Mouse (Mus musculus) heart, embryonic 14.5 days (tissue): ENCODE measurements around the gene Hsd17b2. TPM values are rescaled to one million over a fixed set of nuclear protein-coding genes. Genes with fewer than 3 reads are reported as not detected.

Source experiments
- ATAC-seq: fragments of 200-750 bp; cut with Nextera tagmentation; 2 replicates; pipeline ENCODE4 v1.8.0; 2017; ENCODE audit warnings: low read depth, moderate TSS enrichment; ENCODE audit not compliant: insufficient number of reproducible peaks, insufficient read depth, low FRiP score
- H3K27ac ChIP-seq, 2 experiments: fragments of 200-500 bp in 1 of 2; fragments of 300-500 bp in 1 of 2; sonication (generic) in 1 of 2; replicated peaks in 1 of 2; 2 replicates each; pipeline ENCODE4 v1.5.1; 2012 to 2014; ENCODE audit warnings: low read depth in 2 of 2, low read length in 2 of 2, control low read depth in 1 of 2, mild to moderate bottlenecking in 1 of 2, mixed read lengths in 1 of 2; ENCODE audit not compliant: control insufficient read depth in 1 of 2, insufficient read depth in 1 of 2
- H3K27me3 ChIP-seq: fragments of 300-500 bp; sonication (generic); 2 replicates; pipeline ENCODE4 v1.6.1; 2014; ENCODE audit warnings: mild to moderate bottlenecking, low read length, control low read depth; ENCODE audit not compliant: control insufficient read depth, insufficient read depth
- H3K36me3 ChIP-seq: fragments of 300-500 bp; sonication (generic); 2 replicates; pipeline ENCODE4 v1.6.1; 2014; ENCODE audit warnings: mild to moderate bottlenecking, control low read depth, low read length, mixed read lengths; ENCODE audit not compliant: control insufficient read depth, insufficient read depth
- H3K4me1 ChIP-seq, 2 experiments: fragments of 200-500 bp in 1 of 2; fragments of 300-500 bp in 1 of 2; sonication (generic) in 1 of 2; 2 replicates each; pipeline ENCODE4 v1.6.1; 2012 to 2014; ENCODE audit warnings: low read length in 2 of 2, control low read depth in 1 of 2, mixed read lengths in 1 of 2; ENCODE audit not compliant: control insufficient read depth in 2 of 2, insufficient read depth in 2 of 2
- H3K4me2 ChIP-seq: fragments of 300-500 bp; sonication (generic); 2 replicates; pipeline ENCODE4 v1.6.1; 2014; ENCODE audit warnings: mild to moderate bottlenecking, low read length
- H3K4me3 ChIP-seq, 2 experiments: fragments of 200-500 bp in 1 of 2; fragments of 300-500 bp in 1 of 2; sonication (generic) in 1 of 2; 2 replicates each; pipeline ENCODE4 v1.5.1; 2012 to 2014; ENCODE audit warnings: low read length in 2 of 2, mild to moderate bottlenecking in 2 of 2, control low read depth in 1 of 2, low read depth in 1 of 2, moderate library complexity in 1 of 2; ENCODE audit not compliant: control insufficient read depth in 1 of 2, insufficient read depth in 1 of 2
- H3K9ac ChIP-seq: fragments of 300-500 bp; sonication (generic); 2 replicates; pipeline ENCODE4 v1.6.1; 2014; ENCODE audit warnings: mild to moderate bottlenecking, low read length
- H3K9me3 ChIP-seq: fragments of 300-500 bp; sonication (generic); 2 replicates; pipeline ENCODE4 v1.6.1; 2016; ENCODE audit warnings: low read length, control low read depth; ENCODE audit not compliant: control insufficient read depth
- WGBS: fragments of 180-500 bp; shearing (Covaris S2); extraction: QIAGEN DNeasy Blood & Tissue Kit; methylation state at CpG from one replicate; pipeline ENCODE4 v1.1.7; 2014; 5-methylcytosine and 5-hydroxymethylcytosine counted together
- polyA plus RNA-seq: library from polyadenylated mRNA; unstranded; fragments of >200 nt; fragmentation: Nextera tagmentation; extraction: Ambion mirVana; gene quantifications from 2 replicates; pipeline ENCODE4 v1.2.1, GENCODE M21; 2014

The Hsd17b2 gene
- polyA plus RNA-seq, 1 experiment from 2014 or later: not detected

DNA sequence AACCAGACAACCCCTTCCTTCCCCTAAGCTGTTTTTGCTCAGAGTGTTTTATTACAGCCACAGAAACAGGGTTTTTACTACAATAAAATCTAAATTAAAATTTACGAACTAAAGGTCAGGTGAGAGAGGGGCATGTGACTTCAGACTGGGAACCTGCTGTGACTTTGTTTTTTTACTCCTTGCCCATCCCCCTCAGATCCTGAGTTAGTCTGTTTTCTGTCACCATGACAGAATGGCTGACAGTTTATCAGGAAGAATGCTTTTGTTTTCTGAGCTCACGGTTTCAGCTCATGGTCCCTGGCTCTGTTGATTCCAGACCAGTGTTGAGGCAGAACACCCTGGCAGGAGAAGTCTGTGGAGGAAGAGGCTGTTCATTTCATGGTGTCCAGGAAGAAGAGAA is 47.7 kb downstream of the Hsd17b2 start:
- no peaks in the 10 kb centered on the region for H3K27me3 ChIP-seq
- no peak overlapping the region for H3K4me2 ChIP-seq
- no peaks in the 10 kb centered on the region for H3K36me3 ChIP-seq
- no peak overlapping the region for H3K9ac ChIP-seq
- H3K27ac ChIP-seq: no peak overlapping the region
- no peak overlapping the region for H3K4me3 ChIP-seq
- peaks cover 0 to 2% of the 10 kb centered on the region in 2 experiments; a peak in 1 of 4 replicates for H3K4me1 ChIP-seq
- no peaks in the 10 kb centered on the region for H3K9me3 ChIP-seq
- WGBS: 51% methylated on average over 2 of the region's 2 CpGs
- ATAC-seq: no peak

DNA sequence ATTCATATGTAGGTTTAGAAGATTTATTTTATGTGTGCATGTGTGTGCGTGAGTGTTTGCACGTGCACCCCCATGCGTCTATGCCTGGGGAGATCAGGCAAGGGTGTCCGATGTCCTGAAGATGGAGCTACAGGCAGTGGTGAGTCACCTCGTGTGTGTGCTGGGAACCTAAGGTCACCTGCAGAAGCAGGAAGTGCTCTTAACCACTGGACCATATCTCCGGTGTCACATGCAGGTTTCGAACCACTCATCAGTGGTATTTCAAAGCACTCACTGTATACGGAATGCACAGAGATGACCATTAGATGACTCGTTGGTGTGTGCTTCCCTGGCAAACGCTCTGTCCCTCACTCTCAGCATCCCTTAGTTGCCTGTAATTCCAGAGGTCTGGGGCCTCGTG is 56.2 kb downstream of the Hsd17b2 start:
- no peak overlapping the region for H3K4me2 ChIP-seq
- H3K27ac ChIP-seq: no peak overlapping the region
- H3K27me3 ChIP-seq: no peaks in the 10 kb centered on the region
- 75% methylated on average over 11 of the region's 11 CpGs for WGBS
- H3K9me3 ChIP-seq: no peaks in the 10 kb centered on the region
- H3K4me1 ChIP-seq: peaks cover 0 to 2% of the 10 kb centered on the region in 2 experiments; a peak in 1 of 4 replicates
- no peak overlapping the region for H3K4me3 ChIP-seq
- ATAC-seq: no peak
- no peak overlapping the region for H3K9ac ChIP-seq
- no peaks in the 10 kb centered on the region for H3K36me3 ChIP-seq

DNA sequence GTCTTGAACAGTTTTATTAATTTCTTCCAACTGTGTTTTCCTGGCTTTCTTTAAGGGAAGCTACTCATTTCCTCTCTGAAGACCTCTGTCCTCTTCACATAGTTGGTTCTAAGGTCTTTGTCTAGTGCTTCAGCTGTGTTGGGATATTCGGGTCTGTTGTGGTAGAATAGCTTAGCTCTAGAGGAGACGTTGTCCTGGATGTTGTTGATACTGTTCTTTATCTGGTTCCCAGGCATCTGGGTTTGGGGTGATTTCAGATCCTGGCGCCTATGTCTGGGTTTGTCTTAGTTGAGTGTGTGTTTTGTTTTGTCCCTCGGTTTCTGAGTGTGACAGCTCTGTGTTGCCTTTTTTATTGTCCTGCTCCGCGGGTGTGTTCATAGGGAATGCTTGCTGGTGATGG is 61.1 kb downstream of the Hsd17b2 start:
- 65% methylated on average over 6 of the region's 6 CpGs for WGBS
- no peaks in the 10 kb centered on the region for H3K4me1 ChIP-seq
- H3K27ac ChIP-seq: no peak overlapping the region
- no peaks in the 10 kb centered on the region for H3K27me3 ChIP-seq
- no peak overlapping the region for H3K9ac ChIP-seq
- no peaks in the 10 kb centered on the region for H3K9me3 ChIP-seq
- ATAC-seq: no peak
- no peaks in the 10 kb centered on the region for H3K36me3 ChIP-seq
- no peak overlapping the region for H3K4me3 ChIP-seq
- no peak overlapping the region for H3K4me2 ChIP-seq

DNA sequence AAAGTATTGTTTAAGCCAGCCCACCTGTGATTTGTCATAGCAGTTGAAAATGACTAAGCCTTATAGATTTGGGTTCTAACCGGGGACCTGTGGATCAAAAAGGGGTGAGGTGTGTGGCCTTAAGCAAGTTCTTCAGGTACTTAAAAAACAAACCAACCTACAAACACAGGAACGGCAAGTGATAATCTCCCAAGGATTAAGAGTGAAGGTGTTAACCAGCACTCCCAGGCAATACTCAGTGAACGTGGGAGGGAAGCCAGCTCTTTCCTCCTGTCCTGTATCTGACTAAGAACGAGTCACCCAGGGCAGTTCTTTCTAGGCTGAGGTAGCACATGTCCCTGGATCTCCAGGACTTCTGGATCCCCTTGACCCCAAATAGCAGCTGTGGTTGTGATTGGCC is 62.9 kb downstream of the Hsd17b2 start:
- no peaks in the 10 kb centered on the region for H3K27me3 ChIP-seq
- no peak overlapping the region for H3K9ac ChIP-seq
- no peaks in the 10 kb centered on the region for H3K9me3 ChIP-seq
- H3K4me3 ChIP-seq: no peak overlapping the region
- WGBS: 55% methylated on average over 4 of the region's 4 CpGs
- no peak overlapping the region for H3K4me2 ChIP-seq
- H3K4me1 ChIP-seq: no peaks in the 10 kb centered on the region
- H3K27ac ChIP-seq: no peak overlapping the region
- no peak for ATAC-seq
- no peaks in the 10 kb centered on the region for H3K36me3 ChIP-seq

DNA sequence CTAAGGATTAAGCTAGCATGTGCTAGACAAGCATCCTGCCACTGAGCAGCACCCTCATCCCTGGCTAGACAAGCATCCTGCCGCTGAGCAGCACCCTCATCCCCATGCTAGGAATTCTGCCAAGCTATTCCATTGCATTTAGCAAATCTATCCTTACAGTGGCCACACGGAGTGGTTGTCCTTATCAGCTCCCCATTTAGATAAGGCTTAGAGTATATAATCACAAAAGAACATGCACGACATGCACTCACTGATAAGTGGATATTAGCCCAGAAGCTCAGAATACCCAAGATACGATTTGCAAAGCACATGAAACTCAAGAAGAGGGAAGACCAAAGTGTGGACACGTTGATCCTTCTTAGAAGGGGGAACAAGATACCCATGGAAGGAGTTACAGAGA is 64.2 kb downstream of the Hsd17b2 start:
- H3K9me3 ChIP-seq: no peaks in the 10 kb centered on the region
- no peak overlapping the region for H3K9ac ChIP-seq
- no peaks in the 10 kb centered on the region for H3K27me3 ChIP-seq
- no peak overlapping the region for H3K27ac ChIP-seq
- no peak overlapping the region for H3K4me3 ChIP-seq
- no peaks in the 10 kb centered on the region for H3K4me1 ChIP-seq
- no peak overlapping the region for H3K4me2 ChIP-seq
- ATAC-seq: no peak
- 9% methylated on average over 5 of the region's 5 CpGs for WGBS
- no peaks in the 10 kb centered on the region for H3K36me3 ChIP-seq

DNA sequence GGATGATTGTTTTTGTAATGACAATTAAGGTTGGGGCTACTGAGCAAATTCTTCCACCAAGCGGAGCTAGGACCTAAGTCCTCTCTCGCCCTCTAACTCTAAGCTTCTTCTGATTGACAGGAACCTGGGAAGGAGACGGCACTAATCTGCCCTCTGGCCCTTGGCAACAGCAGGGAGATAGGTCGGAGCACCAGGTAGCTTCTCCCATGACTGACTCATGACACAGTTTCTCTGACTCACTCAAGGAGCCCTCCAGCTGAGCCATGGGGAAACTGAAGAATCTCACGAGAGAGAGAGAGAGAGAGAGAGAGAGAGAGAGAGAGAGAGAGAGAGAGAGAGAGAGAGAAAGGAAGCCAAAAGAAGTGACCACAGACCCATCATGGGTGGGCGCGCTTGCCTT is 67.3 kb downstream of the Hsd17b2 start:
- Histone ChIP-seq H3K9ac (no peak overlapping the region), H3K27ac (no peak overlapping the region), H3K4me1 (no peaks in the 10 kb centered on the region), H3K27me3 (no peaks in the 10 kb centered on the region), H3K4me3 (no peak overlapping the region), H3K4me2 (no peak overlapping the region), H3K9me3 (no peaks in the 10 kb centered on the region), H3K36me3 (no peaks in the 10 kb centered on the region)
- WGBS: 63% methylated on average over 7 of the region's 7 CpGs
- ATAC-seq: no peak

DNA sequence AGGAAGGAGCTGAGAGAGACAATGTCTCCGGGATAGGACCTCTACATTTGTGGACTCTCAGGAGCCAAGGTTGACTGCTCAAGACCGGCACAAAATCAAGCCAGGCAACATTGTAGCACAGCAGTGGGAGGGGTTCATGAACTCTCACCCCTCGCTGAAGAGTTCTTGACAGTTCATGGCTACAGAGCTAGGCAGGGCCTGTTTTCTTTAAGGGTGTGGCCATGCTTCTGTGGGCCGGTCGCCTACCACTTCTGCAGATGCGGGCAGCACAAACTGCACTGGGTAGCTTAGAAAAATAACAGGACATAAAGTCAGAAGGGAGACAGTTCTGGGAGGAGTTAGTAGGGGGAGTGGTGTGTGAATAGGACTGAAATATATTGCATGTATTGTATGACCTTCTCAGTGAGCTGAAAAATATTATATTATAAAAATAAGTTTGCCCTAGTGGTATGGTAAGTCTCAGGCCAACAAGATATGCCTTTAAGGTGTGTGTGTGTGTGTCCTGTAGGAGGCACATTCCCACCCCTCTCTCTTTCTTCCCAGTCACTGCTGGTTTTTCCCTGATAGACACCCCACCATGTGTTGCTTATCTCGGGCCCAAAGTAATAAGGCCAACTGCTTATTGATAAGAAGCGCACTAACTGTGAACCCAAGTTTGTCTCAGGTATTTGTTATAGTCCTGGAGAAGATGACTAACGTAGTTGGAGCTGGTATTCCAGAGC is 69.6 kb downstream of the Hsd17b2 start:
- 57% methylated on average over 9 of the region's 9 CpGs for WGBS
- Histone ChIP-seq H3K9me3 (no peaks in the 10 kb centered on the region), H3K4me2 (no peak overlapping the region), H3K36me3 (no peaks in the 10 kb centered on the region), H3K4me3 (no peak overlapping the region), H3K27me3 (no peaks in the 10 kb centered on the region), H3K27ac (no peak overlapping the region), H3K4me1 (no peaks in the 10 kb centered on the region; a peak in 1 of 4 replicates), H3K9ac (no peak overlapping the region)
- no peak for ATAC-seq

DNA sequence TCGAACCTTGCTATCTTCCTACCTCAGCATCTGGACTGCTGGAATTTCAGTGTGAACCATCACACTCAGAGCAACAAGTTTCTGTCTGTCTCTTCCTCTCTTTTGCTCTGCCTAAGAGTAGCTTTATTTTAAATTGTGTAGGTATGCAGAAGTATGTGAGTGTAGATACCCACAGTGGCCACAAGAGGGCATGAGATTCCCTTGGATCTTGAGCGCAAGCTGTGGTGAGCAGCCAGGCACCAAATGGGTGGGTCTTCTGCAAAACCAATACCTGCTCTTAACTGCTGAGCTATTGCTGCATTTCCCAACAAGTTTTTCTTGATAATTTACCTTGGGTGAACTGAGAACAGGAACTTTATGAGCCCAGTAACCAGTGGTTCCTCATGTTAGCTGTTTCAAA is 70.4 kb downstream of the Hsd17b2 start:
- 65% methylated on average over 2 of the region's 2 CpGs for WGBS
- Histone ChIP-seq H3K4me3 (no peak overlapping the region), H3K4me2 (no peak overlapping the region), H3K9ac (no peak overlapping the region), H3K27ac (no peak overlapping the region), H3K36me3 (no peaks in the 10 kb centered on the region), H3K4me1 (no peaks in the 10 kb centered on the region; a peak in 1 of 4 replicates), H3K9me3 (no peaks in the 10 kb centered on the region), H3K27me3 (no peaks in the 10 kb centered on the region)
- ATAC-seq: no peak
